Mouse (Mus musculus): Measurements from ENCODE around the gene Spaca7.

GRCm38 (mm10) chr8:12545236-12545635 lies 27.6 kb upstream of the Spaca7 start:
- TF ChIP-seq EP300 (IDR thresholded peaks at IDR 0.05; ENCODE audit: low read depth) (no peak), CTCF (IDR thresholded peaks at IDR 0.05; ENCODE audit: low read depth) (no peak)

All from liver, embryonic 14.5 days (tissue).